Mouse (Mus musculus) Patski (cell line): Measurements from ENCODE around the gene Fdps. TPM values are rescaled to one million over a fixed set of nuclear protein-coding genes. Genes with fewer than 3 reads are reported as not detected.

ENCODE experiments used
- ATAC-seq: fragments of 100-300 bp; one replicate; pipeline ENCODE4 v1.8.0; 2021
- CTCF ChIA-PET: fragments of 350-600 bp; sonication (Branson Sonifier 250); formaldehyde crosslinking; loops from one replicate; lab custom pipeline; 2022; ENCODE audit warnings: inconsistent platforms; lab: Charles Lee
- POLR2A ChIA-PET: fragments of 350-600 bp; sonication (Branson Sonifier 250); formaldehyde crosslinking; loops from one replicate; lab custom pipeline; 2022; ENCODE audit warnings: antibody characterized with exemption, inconsistent platforms; lab: Charles Lee
- DNase-seq: peaks from one replicate; pipeline ENCODE4 v3.0.0-alpha.2; 2011; ENCODE audit warnings: low read depth, low spot score
- H3K27me3 ChIP-seq: fragments of 371-371 bp; one replicate; pipeline ENCODE4 v1.5.1; 2021
- CTCF ChIP-seq: fragments of 100-300 bp; IDR thresholded peaks from one replicate; pipeline ENCODE4 v1.5.1; 2021
- in situ Hi-C: fragments of 300-500 bp; cut with MboI; formaldehyde crosslinking; loops from 3 replicates; pipeline ENCODE4 v1.11.1; 2018; ENCODE audit warnings: low pct_unique_long_range_greater_than_20kb, mixed read lengths
- polyA plus RNA-seq: library from polyadenylated mRNA; unstranded; gene quantifications from one replicate; pipeline ENCODE4 v1.2.3, GENCODE M21; 2021

Gene Fdps
- polyA plus RNA-seq, 1 experiment from 2014 or later, result 191 TPM

GRCm38 (mm10) chr3:89061696-89062095, 40.1 kb downstream of the Fdps start:
- H3K27me3 ChIP-seq, result no peaks in the 10 kb centered on the region
- DNase-seq (no peak), ATAC-seq (no peak)
- no peak for TF ChIP-seq CTCF
- in situ Hi-C loops, result no loop called here
- ChIA-PET CTCF (interaction anchor here (1.3 to 2.4 kb wide), 2 partner anchors 9 to 15 kb away, joined by 3 to 6 read pairs; no protein-coding TSS in a partner anchor), POLR2A (no interaction called here)

GRCm38 (mm10) chr3:89058783-89059182, 43.0 kb downstream of the Fdps start:
- ATAC-seq (no peak), DNase-seq (no peak)
- peak; percentile 91 for TF ChIP-seq CTCF
- in situ Hi-C loops, result no loop called here
- CTCF ChIA-PET, result interaction anchor here (0.7 to 1.6 kb wide), 6 partner anchors 10 to 152 kb away, joined by 3 to 4 read pairs (median 3); no protein-coding TSS in a partner anchor
- POLR2A ChIA-PET, result no interaction called here
- H3K27me3 ChIP-seq, result no peaks in the 10 kb centered on the region

- ChIA-PET CTCF (interaction anchor here (0.7 to 1.6 kb wide), 6 partner anchors 10 to 152 kb away, joined by 3 to 4 read pairs (median 3); no protein-coding TSS in a partner anchor), POLR2A (no interaction called here)
- in situ Hi-C loops, result no loop called here
- H3K27me3 ChIP-seq, result no peaks in the 10 kb centered on the region
- no peak for TF ChIP-seq CTCF
- ATAC-seq, result no peak
- DNase-seq, result no peak
Measured at GRCm38 (mm10) chr3:89058361-89058760, 43.4 kb downstream of the Fdps start.

Other genes with a start within 250 kb of the Fdps start
- gene Msto1, start 188.0 kb downstream of the Fdps start, polyA plus RNA-seq, result 90.3 TPM
- gene Ash1l, start 151.3 kb downstream of the Fdps start, polyA plus RNA-seq, result 38.4 TPM
- gene Dap3, start 150.8 kb downstream of the Fdps start, polyA plus RNA-seq, result 160 TPM
- 55.6 TPM for gene Rusc1, start 8.6 kb downstream of the Fdps start, polyA plus RNA-seq
- 0.19 TPM for gene Gm43738, start 860 bp downstream of the Fdps start, polyA plus RNA-seq
- 22.0 TPM for gene Pklr, start 34.2 kb upstream of the Fdps start, polyA plus RNA-seq
- gene Hcn3, start 58.2 kb upstream of the Fdps start, polyA plus RNA-seq, result 6.2 TPM
- gene Clk2, start 62.8 kb upstream of the Fdps start, polyA plus RNA-seq, result 74.8 TPM
- gene Scamp3, start 75.5 kb upstream of the Fdps start, polyA plus RNA-seq, result 175 TPM
- gene Fam189b, start 81.2 kb upstream of the Fdps start, polyA plus RNA-seq, result 37.6 TPM
- gene Gba, start 101.0 kb upstream of the Fdps start, polyA plus RNA-seq, result 141 TPM
- gene Thbs3, start 113.2 kb upstream of the Fdps start, polyA plus RNA-seq, result 86.6 TPM
- 215 TPM for gene Mtx1, start 125.1 kb upstream of the Fdps start, polyA plus RNA-seq
- 10.3 TPM for gene Muc1, start 127.1 kb upstream of the Fdps start, polyA plus RNA-seq
- gene Krtcap2, start 144.0 kb upstream of the Fdps start, polyA plus RNA-seq, result 236 TPM
- gene Trim46, start 144.3 kb upstream of the Fdps start, polyA plus RNA-seq, result 57.5 TPM
- gene Dpm3, start 157.4 kb upstream of the Fdps start, polyA plus RNA-seq, result 104 TPM
- gene Slc50a1, start 168.6 kb upstream of the Fdps start, polyA plus RNA-seq, result 88.3 TPM
- gene Efna1, start 179.2 kb upstream of the Fdps start, polyA plus RNA-seq, result 97.1 TPM
- gene Efna3, start 221.0 kb upstream of the Fdps start, polyA plus RNA-seq, result 9.4 TPM
- 48.7 TPM for gene Efna4, start 236.1 kb upstream of the Fdps start, polyA plus RNA-seq
- 226 TPM for gene Adam15, start 248.0 kb upstream of the Fdps start, polyA plus RNA-seq